Mouse (Mus musculus) heart, adult 2 months (tissue): ENCODE measurements around the gene Rbbp5. TPM values are rescaled to one million over a fixed set of nuclear protein-coding genes. Genes with fewer than 3 reads are reported as not detected.
A peak's percentile ranks its signal among the peaks of the same experiment; 100 is the strongest.

Experiments
- DNase-seq, 2 experiments: peaks; one replicate each; pipeline ENCODE4 v3.0.0; 2021
- H3K27ac ChIP-seq: fragments of 200-600 bp; 2 replicates; pipeline ENCODE4 v1.8.1; 2022
- H3K27me3 ChIP-seq: fragments of 200-500 bp; 2 replicates; pipeline ENCODE4 v1.6.1; 2012; ENCODE audit warnings: mild to moderate bottlenecking, low read length, inconsistent platforms, mixed read lengths; ENCODE audit not compliant: control insufficient read depth, insufficient read depth
- H3K36me3 ChIP-seq: fragments of 200-500 bp; 2 replicates; pipeline ENCODE4 v1.6.1; 2012; ENCODE audit warnings: low read length, inconsistent platforms; ENCODE audit not compliant: control insufficient read depth, insufficient read depth
- H3K4me1 ChIP-seq: fragments of 200-500 bp; 2 replicates; pipeline ENCODE4 v1.6.1; 2011; ENCODE audit warnings: low read length; ENCODE audit not compliant: control insufficient read depth, insufficient read depth
- H3K4me3 ChIP-seq: fragments of 200-600 bp; 2 replicates; pipeline ENCODE4 v1.8.1; 2022
- H3K79me2 ChIP-seq: fragments of 200-500 bp; replicated peaks from 2 replicates; pipeline ENCODE4 v1.6.1; 2012; ENCODE audit warnings: mild to moderate bottlenecking, inconsistent platforms, low read length, moderate library complexity, mixed read lengths; ENCODE audit not compliant: control insufficient read depth, insufficient read depth
- H3K9ac ChIP-seq: fragments of 200-500 bp; 2 replicates; pipeline ENCODE4 v1.6.1; 2012; ENCODE audit warnings: low read depth, mild to moderate bottlenecking, control low read depth, inconsistent platforms, low read length, mixed read lengths
- CTCF ChIP-seq: fragments of 200-600 bp; IDR thresholded peaks from 2 replicates; pipeline ENCODE4 v1.8.1; 2022; ENCODE audit warnings: antibody characterized with exemption, mild to moderate bottlenecking, moderate library complexity
- EP300 ChIP-seq: fragments of 200-500 bp; IDR thresholded peaks from 2 replicates; pipeline ENCODE4 v1.6.1; 2011; ENCODE audit warnings: low read depth, low read length, control low read depth; ENCODE audit not compliant: insufficient read depth
- POLR2A ChIP-seq: fragments of 200-500 bp; IDR thresholded peaks from 2 replicates; pipeline ENCODE4 v1.6.1; 2011; ENCODE audit warnings: mild to moderate bottlenecking, low read depth, low read length, control low read depth; ENCODE audit not compliant: insufficient read depth
- WGBS: fragments of 180-500 bp; shearing (Covaris S2); methylation state at CpG from one replicate; pipeline ENCODE4 v1.1.7; 2018; 5-methylcytosine and 5-hydroxymethylcytosine counted together
- intact Hi-C: fragments of 180-260 bp; cut with DNase I; formaldehyde crosslinking; loops from one replicate; pipeline ENCODE4 v1.15.1; 2025
- long read RNA-seq: library from polyadenylated mRNA; stranded (forward); transcript quantifications from one replicate; pipeline ENCODE4 v2.0.0, GENCODE M21; 2021
- polyA plus RNA-seq: library from polyadenylated mRNA; depleted of rRNA; stranded (reverse); fragments of >200 nt; gene quantifications from 2 replicates; pipeline ENCODE4 v1.2.3, GENCODE M21; 2012; rRNA removed
- total RNA-seq, 2 experiments: library from RNA; stranded (reverse); gene quantifications; 2 replicates each; pipeline ENCODE4 v1.2.3; 2021

Rbbp5 gene
- total RNA-seq (10 to 100 TPM; 21.6 to 24.5 TPM), polyA plus RNA-seq (16.7 and 27.5 TPM in 2 replicates)
- long read RNA-seq, partial matches to known transcripts: 1 of 6 reads
- long read RNA-seq, other reads (novel, unspliced or antisense): 3 of 6 reads

DNA sequence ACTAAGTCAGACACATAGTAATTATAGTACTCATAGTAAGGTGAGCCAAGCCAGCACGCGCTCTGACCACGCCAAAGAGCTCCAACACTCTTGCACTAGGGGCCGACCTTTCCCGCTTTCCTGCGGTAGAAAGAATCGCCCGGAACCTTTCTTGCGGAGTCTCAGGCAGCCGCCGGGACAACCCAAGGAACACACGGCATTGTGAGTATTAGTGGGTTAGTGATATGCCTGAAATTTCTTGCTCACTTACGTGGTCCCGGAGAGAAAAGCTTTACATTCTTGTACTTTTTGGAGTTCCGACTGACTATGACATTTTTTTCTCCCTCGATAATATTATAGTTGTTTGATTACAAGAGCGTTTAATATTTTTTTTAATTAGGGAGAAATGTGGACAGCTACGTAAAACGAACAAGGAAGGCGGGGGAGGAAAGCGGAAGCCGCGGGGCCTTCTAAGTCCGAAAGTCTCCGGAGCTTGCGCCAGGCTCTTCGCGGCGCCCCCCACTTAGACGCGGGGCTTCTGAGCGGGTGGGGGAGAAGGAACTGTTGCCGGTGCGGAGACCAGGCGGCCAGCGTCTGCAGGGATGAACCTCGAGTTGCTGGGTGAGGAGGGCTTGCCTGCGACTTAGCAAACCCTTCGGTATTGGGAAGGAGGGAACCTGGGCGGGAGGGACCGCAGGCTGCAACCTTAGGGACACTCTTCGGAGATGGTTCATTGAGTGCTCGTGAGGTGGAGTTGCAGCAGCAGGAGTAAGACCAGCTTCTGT lies at the start of gene Rbbp5:
Gene Rbbp5, plus strand, starts transcription at position 438 of the 764 bp plus-strand sequence.
- H3K79me2 ChIP-seq: peaks cover 2% of the 10 kb centered on the region; the same call in 1 of the 2 replicates
- peak within 1 kb of the TSS; percentile 91 for H3K9ac ChIP-seq
- peak; percentile 24 for TF ChIP-seq CTCF
- peak; percentile 62 for TF ChIP-seq POLR2A
- 0 out of 2 replicates have a peak, but pooled peaks have one; percentile 40 for TF ChIP-seq EP300
- H3K36me3 ChIP-seq: no peaks in the 10 kb centered on the region; the same call in none of the 2 replicates
- no peaks in the 10 kb centered on the region for H3K27me3 ChIP-seq
- WGBS: under 1% methylated on average over 43 of the region's 43 CpGs
- peak; percentile 86 to 92 for DNase-seq
- intact Hi-C loops: loop anchor here (1.0 to 5.0 kb wide), 2 partner anchors 40 to 60 kb away; partner anchors contain the start of gene Dstyk
- peak within 1 kb of the TSS; percentile 92 for H3K27ac ChIP-seq
- H3K4me3 ChIP-seq: peak within 1 kb of the TSS; percentile 96
- H3K4me1 ChIP-seq: peaks cover 4% of the 10 kb centered on the region

DNA sequence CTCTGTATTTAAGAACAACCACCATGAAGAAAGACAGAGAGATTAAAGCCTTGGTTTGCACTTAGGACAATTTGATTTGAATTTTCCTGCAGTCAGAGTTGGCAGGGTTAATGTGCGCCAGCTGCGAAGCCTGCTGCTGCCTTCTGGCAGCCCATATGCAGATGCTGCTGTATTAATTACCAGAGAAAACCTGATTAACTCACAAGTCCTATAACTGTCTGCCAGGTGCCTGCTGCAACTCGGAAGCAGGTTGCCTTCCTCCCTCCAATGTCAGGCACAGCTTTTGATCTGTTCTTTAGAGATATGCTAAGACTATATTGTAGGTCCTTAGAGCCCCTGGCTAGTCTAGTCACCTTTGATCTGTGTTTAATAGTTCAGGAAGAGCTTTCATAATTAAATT lies 46.3 kb upstream of the Rbbp5 start:
- Histone ChIP-seq H3K27me3 (no peaks in the 10 kb centered on the region), H3K27ac (no peak overlapping the region), H3K79me2 (peaks cover 7% of the 10 kb centered on the region), H3K4me3 (no peak overlapping the region), H3K9ac (no peak overlapping the region), H3K36me3 (peaks cover 16% of the 10 kb centered on the region), H3K4me1 (peaks cover 16% of the 10 kb centered on the region)
- WGBS: 66% methylated on average over 3 of the region's 3 CpGs
- DNase-seq: no peak
- intact Hi-C loops: no loop called here
- no peak for TF ChIP-seq EP300
- TF ChIP-seq CTCF: no peak
- no peak for TF ChIP-seq POLR2A

DNA sequence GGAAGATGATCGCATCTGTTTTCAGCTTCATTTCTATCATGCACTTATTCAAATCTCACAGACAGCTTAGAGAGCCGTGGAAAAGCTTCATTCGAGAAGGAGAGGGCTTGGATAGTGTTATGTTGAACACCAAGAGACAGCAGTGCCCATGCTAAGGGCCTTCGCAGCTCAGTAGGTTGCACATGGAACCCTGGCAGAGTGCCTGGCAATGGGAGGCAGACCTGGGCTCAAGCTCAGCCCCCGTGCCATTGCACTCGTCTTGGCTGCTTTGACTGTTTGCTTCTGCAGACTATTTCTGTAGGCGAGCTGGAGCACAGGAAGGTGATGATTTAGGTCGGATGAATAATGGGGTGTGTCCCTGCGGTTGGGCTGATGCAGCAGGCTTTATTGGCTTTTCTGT lies 45.4 kb upstream of the Rbbp5 start:
- H3K27me3 ChIP-seq: no peaks in the 10 kb centered on the region
- H3K9ac ChIP-seq: no peak overlapping the region
- 29% methylated on average over 9 of the region's 9 CpGs for WGBS
- DNase-seq: peak in 1 of 2 experiments; percentile 38
- peaks cover 22% of the 10 kb centered on the region for H3K36me3 ChIP-seq
- peaks cover 19% of the 10 kb centered on the region for H3K4me1 ChIP-seq
- intact Hi-C loops: no loop called here
- H3K4me3 ChIP-seq: no peak overlapping the region
- TF ChIP-seq POLR2A (no peak), EP300 (no peak), CTCF (no peak)
- H3K79me2 ChIP-seq: peaks cover 7% of the 10 kb centered on the region
- no peak overlapping the region for H3K27ac ChIP-seq

DNA sequence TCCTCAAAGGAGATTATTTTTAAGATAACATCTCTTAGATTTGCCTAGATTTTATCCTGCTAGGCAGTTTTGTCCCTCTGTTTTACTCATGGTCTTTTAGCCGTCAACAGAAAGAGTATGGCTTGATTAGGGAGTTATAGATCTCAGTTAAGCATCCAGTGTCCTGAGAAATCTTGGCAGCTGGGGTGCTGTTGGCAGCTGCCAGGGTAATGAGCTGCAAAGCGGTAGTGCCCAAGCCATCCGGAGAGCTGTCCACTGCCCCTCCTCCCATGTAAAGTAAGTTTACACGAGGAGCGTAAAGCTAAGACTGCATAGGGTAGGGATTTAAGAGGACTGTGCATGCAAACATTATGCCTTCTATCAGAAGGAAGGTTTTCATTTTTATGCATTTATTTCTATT lies 43.8 kb upstream of the Rbbp5 start:
- TF ChIP-seq CTCF: no peak
- TF ChIP-seq EP300: no peak
- TF ChIP-seq POLR2A: no peak
- Histone ChIP-seq H3K27ac (no peak overlapping the region), H3K4me3 (no peak overlapping the region), H3K79me2 (peaks cover 6% of the 10 kb centered on the region), H3K9ac (no peak overlapping the region), H3K4me1 (peaks cover 24% of the 10 kb centered on the region), H3K36me3 (peaks cover 30% of the 10 kb centered on the region), H3K27me3 (no peaks in the 10 kb centered on the region)
- WGBS: 55% methylated on average over 5 of the region's 5 CpGs
- intact Hi-C loops: no loop called here
- no peak for DNase-seq

DNA sequence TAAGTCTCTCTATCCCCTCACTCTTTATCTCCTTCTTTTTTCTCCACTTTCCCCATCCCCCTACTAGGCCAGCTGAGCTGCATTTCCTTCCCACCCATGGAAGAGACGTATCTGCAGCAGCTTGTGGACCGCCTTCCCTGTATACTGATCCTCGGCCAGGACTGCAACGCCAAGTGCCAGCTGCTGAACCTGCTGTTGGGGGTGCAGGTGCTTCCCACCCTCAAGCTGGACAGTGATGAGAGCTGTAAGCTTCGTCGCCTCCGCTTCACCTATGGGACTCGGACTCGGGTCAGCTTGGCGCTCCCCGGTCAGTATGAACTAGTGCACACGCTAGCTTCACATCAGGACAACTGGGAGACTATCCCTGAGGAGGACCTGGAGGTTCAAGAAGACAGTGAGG lies 43.1 kb upstream of the Rbbp5 start:
- Histone ChIP-seq H3K27ac (no peak overlapping the region), H3K4me1 (peaks cover 24% of the 10 kb centered on the region), H3K4me3 (no peak overlapping the region), H3K36me3 (peaks cover 31% of the 10 kb centered on the region), H3K9ac (no peak overlapping the region), H3K79me2 (peaks cover 3% of the 10 kb centered on the region; the same call in 1 of the 2 replicates), H3K27me3 (no peaks in the 10 kb centered on the region)
- intact Hi-C loops: no loop called here
- TF ChIP-seq EP300 (no peak), POLR2A (no peak)
- WGBS: 84% methylated on average over 12 of the region's 12 CpGs
- DNase-seq: no peak
